Mouse (Mus musculus) embryonic fibroblast, embryonic 13.5 days (primary cell): Measurements from ENCODE around the gene Gm21981. TPM values are rescaled to one million over a fixed set of nuclear protein-coding genes. Genes with fewer than 3 reads are reported as not detected.

Experiments
- H3K27ac ChIP-seq: 2 replicates; pipeline ENCODE4 v1.5.1; 2012; ENCODE audit warnings: low read length, control low read depth, inconsistent platforms; ENCODE audit not compliant: insufficient read depth
- H3K4me1 ChIP-seq: 2 replicates; pipeline ENCODE4 v1.6.1; 2011; ENCODE audit warnings: low read length; ENCODE audit not compliant: control insufficient read depth, insufficient read depth
- H3K4me3 ChIP-seq: 2 replicates; pipeline ENCODE4 v1.5.1; 2011; ENCODE audit warnings: mild to moderate bottlenecking, control low read depth, low read length; ENCODE audit not compliant: insufficient read depth
- CTCF ChIP-seq: IDR thresholded peaks from 2 replicates; pipeline ENCODE4 v1.5.1; 2011; ENCODE audit warnings: mild to moderate bottlenecking, control low read depth, low read length, moderate library complexity, borderline replicate concordance; ENCODE audit not compliant: insufficient read depth
- POLR2A ChIP-seq: IDR thresholded peaks from 2 replicates; pipeline ENCODE4 v1.6.1; 2011; ENCODE audit warnings: low read depth, mild to moderate bottlenecking, control low read depth, low read length, moderate library complexity
- polyA plus RNA-seq: library from polyadenylated mRNA; stranded (reverse); fragments of >200 nt; gene quantifications from 2 replicates; pipeline ENCODE4 v1.2.4, GENCODE M21; 2011; ENCODE audit warnings: low read depth; ENCODE audit not compliant: missing spikeins, insufficient read length

Gene Gm21981
- polyA plus RNA-seq: 3.0 and 3.4 TPM in 2 replicates

- TF ChIP-seq CTCF: no peak
- TF ChIP-seq POLR2A: no peak
- Histone ChIP-seq H3K4me1 (peaks cover 8% of the 10 kb centered on the region), H3K27ac (no peak within 1 kb of the TSS), H3K4me3 (peak within 1 kb of the TSS; percentile 68)
These were observed at the start of gene Gm21981 for GRCm38 (mm10) chr17:47694442-47694502. TSS of gene Gm21981 (minus strand) at chr17:47694455.

GRCm38 (mm10) chr17:47742991-47743734, 48.9 kb upstream of the Gm21981 start:
- H3K4me1 ChIP-seq: no peaks in the 10 kb centered on the region
- no peak overlapping the region for H3K4me3 ChIP-seq
- no peak overlapping the region for H3K27ac ChIP-seq
- TF ChIP-seq POLR2A (no peak), CTCF (no peak)

- Histone ChIP-seq H3K4me1 (no peaks in the 10 kb centered on the region), H3K4me3 (no peak overlapping the region), H3K27ac (no peak overlapping the region)
- TF ChIP-seq CTCF: no peak
- no peak for TF ChIP-seq POLR2A
These were observed 45.9 kb upstream of the Gm21981 start for GRCm38 (mm10) chr17:47740186-47740585.

GRCm38 (mm10) chr17:47738879-47739798, 44.9 kb upstream of the Gm21981 start:
- Histone ChIP-seq H3K27ac (no peak overlapping the region), H3K4me3 (peak overlapping the region; percentile 55), H3K4me1 (no peaks in the 10 kb centered on the region)
- TF ChIP-seq POLR2A (peak; percentile 30; the same call in 1 of the 2 replicates), CTCF (no peak)

- peak overlapping the region; percentile 55 for H3K4me3 ChIP-seq
- TF ChIP-seq CTCF: no peak
- no peak for TF ChIP-seq POLR2A
- H3K4me1 ChIP-seq: no peaks in the 10 kb centered on the region
- H3K27ac ChIP-seq: no peak overlapping the region
These were observed 44.0 kb upstream of the Gm21981 start for GRCm38 (mm10) chr17:47738066-47738878.

GRCm38 (mm10) chr17:47737271-47738065, 43.2 kb upstream of the Gm21981 start:
- peak overlapping the region; percentile 55 for H3K4me3 ChIP-seq
- no peaks in the 10 kb centered on the region for H3K4me1 ChIP-seq
- H3K27ac ChIP-seq: no peak overlapping the region
- TF ChIP-seq POLR2A: peak; percentile 62
- TF ChIP-seq CTCF: no peak

GRCm38 (mm10) chr17:47736856-47737255, 42.6 kb upstream of the Gm21981 start, which contains the start of gene Tfeb:
TSS of gene Tfeb (plus strand) at chr17:47737030.
- no peak within 1 kb of the TSS for H3K27ac ChIP-seq
- H3K4me1 ChIP-seq: no peaks in the 10 kb centered on the region
- TF ChIP-seq POLR2A (no peak; the same call in 1 of the 2 replicates), CTCF (peak; percentile 60)
- H3K4me3 ChIP-seq: peak within 1 kb of the TSS; percentile 55

- Histone ChIP-seq H3K4me1 (no peaks in the 10 kb centered on the region), H3K27ac (no peak overlapping the region), H3K4me3 (no peak overlapping the region)
- no peak for TF ChIP-seq CTCF
- TF ChIP-seq POLR2A: no peak
These were observed 41.4 kb upstream of the Gm21981 start for GRCm38 (mm10) chr17:47735553-47736100.
